Mouse (Mus musculus) frontal cortex, postnatal 25 days (tissue): Measurements from ENCODE around the gene Cox8c.

ENCODE experiments used
- DNase-seq, 2 experiments: peaks; one replicate each; pipeline ENCODE4 v3.0.0; 2022; ENCODE audit warnings: low spot score in 2 of 2

Gene Cox8c

DNA sequence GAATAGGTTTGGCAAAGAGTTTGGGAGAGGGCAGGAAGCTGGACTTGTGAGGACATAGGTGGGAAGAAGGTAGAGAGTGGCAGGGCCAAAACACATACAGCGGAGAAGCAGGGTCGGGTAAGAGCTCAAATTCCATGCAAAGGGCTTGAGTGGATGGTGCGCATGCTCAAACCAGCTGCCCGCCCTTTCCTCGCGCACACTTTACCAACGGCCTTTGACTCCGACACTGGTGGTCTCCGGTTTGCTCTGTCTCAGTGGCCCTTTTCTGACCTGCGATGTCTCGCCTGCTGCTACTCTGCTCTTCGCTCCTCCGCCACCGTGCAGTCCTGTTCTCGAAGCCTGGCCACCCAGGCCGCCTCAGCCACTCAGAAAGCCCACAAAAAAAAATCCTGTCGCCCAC, at the start of gene Cox8c:
TSS of gene Cox8c (plus strand) at position 226 of the 400 bp plus-strand sequence.
- DNase-seq: no peak

DNA sequence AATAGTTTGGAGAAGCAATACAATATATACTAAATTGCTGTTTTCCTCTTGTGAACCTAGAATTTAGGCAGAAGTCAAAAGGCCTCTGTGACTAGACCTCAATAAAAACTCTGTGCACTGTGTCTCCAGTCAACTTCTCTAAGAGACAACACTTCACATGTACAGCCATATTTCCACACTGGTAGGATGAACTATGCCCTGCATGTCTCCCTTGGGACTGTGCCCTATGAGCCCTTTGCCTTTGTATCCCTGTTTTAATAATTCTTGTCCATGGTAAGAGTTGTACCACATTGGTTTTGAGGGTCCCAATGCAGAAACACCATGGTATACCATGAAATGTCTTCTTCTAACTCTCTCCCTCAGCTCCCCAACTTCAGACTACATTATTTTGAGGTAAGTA, 38.3 kb upstream of the Cox8c start:
- DNase-seq: no peak

DNA sequence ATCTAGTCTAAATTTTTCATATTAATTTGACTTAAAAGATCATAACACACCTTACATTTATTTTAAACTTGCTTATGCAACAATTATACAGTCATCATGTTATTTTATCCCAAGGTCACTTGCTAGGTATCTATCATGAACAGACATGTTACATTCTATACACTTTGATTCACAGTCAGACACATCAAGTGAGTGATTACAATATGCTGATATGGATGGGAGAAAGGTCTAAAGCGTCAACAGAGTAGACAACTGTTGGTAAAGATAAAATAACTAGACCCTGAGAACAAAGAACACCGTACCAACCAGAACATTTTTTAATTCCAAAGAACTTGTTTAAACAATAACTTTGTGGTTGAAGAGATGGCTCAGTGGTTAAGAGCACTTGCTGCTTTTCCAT, 29.3 kb upstream of the Cox8c start:
- no peak for DNase-seq

DNA sequence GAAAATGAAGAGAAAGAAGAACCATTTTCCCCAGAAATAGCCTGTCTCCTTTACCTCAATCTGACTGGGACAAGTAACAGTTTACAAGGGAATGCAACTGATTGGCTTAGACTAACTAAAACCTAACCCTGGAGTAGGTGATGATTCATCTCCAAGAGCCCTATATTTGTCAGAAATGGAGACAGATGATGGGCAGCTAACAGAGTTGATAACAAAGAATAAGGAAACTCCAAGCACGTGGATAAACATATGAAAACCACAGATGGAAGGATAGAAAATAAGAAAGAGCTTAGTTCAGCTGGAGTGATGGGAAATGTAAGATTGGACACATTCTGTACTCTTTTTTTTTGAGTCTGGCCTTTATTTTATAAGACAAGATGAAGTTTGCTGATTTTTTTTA, 28.6 kb upstream of the Cox8c start:
- DNase-seq: no peak

DNA sequence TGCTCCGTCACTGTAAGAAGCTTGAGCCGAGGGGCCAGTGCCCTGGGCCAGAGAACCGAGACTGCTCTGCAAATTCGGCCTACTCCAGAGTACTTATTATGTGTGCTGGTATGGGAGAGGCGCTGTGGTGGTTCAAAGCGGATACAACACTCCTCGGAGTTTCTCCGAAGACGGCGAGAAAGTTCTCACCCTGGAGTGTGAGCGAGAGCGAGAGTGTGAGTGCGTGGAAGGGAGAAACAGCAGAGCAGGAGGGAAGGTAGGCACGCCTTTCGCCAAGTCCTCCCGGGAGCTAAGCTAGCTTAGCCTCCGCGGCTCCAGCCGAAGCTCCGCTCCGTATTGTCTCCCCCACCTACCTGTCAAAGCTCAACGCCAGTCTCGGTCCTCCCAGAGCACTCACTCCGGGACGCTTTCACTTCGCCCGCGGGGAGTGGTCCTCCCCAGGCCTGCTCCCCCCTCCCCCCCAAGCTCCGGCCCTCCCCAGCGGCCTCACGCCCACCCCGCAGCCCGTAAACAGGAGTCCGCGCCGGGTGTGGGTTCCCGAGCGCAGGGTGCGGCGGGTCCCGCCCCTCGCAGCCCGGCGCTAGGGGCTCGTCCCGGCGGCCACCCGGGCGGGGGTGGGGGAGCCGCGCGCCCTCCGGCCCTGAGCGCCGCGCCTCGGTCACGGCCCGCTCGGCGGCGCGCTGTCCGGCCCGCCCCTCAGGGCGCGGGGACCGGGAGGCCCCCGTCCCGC, 21.6 kb upstream of the Cox8c start:
- DNase-seq: peak in 1 of 2 experiments; percentile 19

DNA sequence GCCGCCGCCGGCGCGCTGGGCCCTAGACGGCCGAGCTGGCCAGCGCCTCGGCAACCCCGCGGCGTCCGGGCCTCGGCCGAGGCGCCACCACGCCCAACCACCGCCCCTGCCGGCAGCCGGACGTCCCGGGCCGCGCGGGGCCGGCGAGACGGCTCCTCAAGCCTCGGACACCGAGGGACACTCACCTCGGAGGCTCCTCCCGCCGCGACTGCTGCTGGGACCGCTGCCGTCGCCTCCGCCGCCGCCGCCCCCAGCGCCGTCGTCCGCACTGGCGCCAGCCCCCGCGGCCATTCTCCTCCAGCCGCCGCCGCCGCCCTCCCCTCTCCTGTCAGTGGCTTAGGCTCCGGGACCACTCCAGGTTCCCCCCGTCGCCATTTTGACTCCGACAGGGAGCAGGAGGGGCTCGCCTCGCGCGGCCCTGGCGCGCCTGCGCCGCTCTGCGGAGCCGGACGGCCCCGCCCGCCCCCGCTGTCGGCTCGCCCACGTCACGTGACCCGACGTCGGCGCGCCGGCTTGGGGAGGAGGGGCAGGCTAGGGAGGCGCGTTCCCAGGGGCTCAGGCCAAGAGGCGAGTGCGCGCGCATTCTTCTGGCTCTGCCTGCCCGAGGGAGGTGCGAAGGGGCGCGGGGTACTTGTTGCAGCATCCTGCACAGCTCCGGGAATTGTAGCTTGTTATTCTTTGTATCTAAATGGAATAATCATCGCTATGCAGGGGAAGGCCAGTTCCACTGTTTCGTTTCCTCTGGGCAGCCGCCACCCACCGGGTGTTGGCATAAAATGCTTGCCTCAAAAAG, 20.9 kb upstream of the Cox8c start, which contains the start of gene Btbd7:
TSS of gene Btbd7 (minus strand) at position 441 of the 793 bp plus-strand sequence.
- DNase-seq: peak; percentile 90 to 91

DNA sequence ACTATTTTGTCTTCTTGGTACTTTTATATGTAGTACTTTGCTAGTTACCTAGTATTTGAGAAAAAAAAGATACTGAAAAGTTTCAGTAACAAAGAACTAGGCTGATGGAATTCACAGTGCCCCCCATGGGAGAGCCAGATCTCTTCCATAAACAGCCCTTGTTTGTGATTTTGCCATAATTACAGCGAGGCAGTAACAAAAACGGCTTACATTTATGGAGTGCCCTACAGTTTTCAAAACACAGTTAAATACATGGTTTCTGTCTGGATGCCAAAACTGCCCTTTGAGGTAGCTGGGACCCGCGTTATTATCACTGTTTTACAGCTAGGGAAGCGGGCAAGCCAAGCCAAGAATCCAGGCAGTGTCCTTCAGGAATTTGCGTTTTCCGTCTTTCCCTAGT, 20.2 kb upstream of the Cox8c start:
- no peak for DNase-seq

DNA sequence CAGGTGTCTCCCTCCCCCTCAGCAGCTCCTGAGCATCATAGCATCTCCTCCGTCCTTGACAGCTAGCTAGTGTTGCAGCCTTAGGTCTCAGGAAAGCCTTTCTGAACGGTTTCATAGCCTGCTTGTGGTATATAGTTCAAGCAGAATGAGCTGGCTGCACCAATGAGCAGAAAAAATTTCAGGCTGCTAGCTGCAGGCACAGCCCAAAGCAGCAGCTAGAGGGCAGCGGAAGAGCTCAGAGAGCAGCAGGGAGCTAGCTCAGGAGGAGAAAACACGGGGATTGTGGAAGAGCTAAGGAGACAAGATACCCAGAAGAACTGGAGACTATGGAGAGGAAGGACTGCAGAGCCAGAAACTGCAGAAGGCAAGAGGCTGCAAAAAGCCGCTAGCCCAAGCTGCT, 13.4 kb upstream of the Cox8c start:
- peak in 1 of 2 experiments; percentile 33 for DNase-seq

DNA sequence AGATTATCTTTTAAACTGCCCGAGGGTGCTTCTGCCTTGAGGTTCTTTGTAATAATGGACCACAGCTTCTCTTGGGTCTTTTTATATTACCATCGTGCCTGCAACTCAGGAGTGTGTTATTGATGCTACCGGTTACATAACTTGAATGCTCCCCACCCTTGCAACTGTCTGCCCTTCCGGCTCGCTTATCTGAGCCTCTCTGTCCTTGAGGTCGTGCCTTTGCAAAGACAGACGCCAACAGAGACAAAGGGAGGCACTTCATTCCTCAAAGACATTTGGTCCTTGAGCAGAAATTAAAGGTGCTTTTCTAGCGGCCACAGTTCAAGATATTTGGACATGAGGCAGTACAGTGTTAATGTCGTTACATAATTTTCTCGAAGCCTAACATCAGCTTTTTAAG, 11.8 kb upstream of the Cox8c start:
- DNase-seq: no peak

DNA sequence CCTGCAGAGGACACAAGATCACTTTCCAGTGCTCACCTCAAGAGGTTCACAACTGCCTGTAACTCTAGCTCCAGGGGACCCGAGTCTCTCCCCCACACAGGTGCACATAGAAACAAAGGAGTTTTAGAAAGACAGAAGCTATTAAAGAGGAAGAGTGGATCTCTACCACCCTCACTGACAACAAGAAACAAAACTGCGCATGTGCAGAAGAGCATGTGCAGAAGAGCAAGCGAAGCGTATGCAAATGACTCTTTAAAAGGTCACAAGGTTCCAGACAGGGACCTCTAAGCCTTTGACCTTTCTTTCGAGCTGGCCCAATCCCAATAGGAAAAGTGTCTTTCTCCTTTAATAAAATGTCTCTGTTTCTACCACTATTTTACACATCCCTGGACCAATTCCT, 10.5 kb upstream of the Cox8c start:
- DNase-seq: no peak

DNA sequence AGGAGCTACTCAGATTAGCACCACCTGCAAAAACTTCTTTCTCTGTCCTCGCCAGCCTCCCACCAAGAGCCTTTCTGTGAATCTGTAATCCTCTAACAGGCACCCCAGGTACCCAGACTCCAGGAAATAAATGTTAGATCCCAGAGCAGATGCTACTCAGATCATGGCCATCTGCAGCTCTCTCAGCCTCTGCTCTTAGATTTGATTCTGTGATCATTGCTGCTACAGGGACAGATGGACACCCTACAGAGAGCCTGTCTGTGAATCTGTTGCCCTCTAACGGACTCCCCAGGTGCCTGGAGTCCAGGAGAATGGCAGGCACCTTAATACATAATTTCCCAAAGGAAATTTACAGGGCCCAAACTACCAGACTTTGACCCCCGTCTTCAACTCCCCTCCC, 9.1 kb downstream of the Cox8c start:
- DNase-seq: no peak

DNA sequence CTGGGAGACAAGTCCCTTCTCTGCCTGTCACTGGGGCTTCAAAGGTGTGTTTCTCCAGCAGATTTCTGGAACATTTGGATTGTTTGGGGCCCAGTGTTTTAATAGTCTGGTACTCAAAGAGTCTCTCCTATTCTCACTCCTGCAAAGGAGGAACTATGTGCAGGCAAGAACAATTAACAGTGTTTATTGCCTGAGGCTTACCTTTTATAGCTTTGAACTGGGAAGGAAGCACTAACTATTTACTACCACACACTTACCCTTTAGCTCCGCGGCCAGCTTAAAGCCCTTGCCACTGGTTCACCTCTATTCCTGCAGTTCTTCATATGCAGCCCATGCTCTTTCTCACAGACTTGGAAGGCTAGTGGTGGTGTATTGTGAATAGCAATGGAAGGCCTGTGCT, 17.0 kb downstream of the Cox8c start:
- DNase-seq: no peak

DNA sequence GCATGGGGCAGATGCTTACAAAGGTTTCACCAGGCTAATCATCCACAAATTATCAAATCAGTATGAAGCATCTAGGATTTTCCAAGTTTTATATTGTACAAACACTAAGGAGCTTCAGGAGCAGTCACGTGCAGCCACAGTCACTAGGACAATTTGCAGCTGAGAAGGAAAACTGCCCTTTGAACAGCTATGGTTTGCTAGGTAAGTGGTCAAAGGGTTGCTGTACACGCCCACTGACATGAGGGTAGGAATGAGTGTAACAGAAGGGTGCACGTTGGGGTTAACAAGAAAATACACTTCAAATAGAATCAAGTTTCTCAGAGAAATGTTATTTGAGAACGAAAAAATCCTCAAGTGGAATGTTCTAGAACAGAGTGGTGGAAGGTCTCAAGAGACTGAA, 30.6 kb downstream of the Cox8c start:
- no peak for DNase-seq

DNA sequence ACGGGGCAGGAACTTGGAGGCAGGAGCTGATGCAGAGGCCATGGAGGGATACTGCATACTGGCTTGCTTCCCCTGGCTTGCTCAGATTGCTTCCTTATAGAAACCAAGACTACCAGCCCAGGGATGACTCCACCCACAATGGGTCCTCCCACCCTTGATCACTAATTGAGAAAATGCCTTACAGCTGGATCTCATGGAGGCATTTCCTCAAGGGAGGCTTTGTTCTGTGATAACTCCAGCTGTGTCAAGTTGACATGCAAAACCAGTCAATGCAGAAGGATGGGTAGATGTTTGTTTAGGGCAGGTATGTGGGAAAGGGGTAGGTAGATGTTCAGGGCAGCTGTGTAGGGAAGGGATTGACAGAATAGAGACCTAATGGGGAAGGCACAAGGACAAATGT, 31.2 kb downstream of the Cox8c start:
- DNase-seq: no peak

DNA sequence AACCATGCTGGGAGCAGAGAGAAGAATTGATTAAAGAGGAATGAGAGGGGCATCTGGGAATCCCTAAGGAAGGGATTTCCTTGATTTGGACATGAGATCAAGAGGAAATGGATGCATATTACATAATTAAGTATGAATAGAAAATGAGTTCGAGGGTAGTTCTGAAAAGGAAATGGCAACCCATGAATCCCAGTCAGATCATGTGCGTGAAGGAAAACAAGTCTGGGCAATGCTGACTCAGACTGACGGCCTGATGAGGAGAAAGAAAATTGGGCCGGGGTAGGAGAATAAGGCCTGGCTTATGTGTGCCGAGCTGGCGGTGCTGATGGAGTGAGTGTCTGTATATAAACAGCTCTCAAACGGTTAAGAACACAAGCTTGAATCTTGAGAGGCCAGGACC, 31.7 kb downstream of the Cox8c start:
- DNase-seq: no peak

DNA sequence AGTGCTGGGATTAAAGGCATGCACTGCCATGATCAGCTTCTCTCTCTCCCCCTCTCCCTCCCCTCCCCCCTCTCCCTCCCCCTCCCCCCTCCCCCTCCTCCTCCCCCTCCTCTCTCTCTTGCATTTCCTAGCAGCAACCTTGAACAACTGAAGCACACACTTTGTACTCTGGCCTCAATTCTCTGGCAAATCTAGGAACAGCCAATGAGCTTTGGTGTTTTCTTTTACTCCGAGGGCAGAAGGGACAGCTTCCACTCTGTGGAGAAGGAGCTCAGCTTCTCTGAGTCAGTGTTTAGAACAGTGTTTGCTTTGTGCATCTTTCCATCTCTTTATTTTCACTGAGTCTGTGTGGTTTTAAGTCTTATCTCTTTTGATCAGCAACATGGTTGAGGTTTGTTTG, 36.8 kb downstream of the Cox8c start:
- DNase-seq: no peak

DNA sequence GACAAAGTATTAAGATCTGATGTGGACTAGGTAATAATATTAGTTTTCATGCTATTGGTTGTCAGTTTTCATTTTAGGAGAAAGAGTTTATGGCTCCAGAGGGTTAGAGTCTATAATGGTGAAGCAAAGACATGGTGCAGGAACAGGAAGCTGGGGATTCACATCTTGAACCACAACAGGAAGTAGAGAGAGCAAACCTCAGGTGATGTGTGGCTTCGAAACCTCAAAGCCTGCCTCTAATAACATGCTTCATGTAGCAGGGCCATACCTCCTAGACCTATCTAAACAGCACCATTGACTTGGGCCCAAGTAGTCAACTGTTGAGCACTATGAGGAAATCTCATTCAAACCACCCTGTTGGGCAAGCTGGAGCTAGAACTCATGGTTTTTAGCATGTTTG, 46.5 kb downstream of the Cox8c start:
- no peak for DNase-seq

DNA sequence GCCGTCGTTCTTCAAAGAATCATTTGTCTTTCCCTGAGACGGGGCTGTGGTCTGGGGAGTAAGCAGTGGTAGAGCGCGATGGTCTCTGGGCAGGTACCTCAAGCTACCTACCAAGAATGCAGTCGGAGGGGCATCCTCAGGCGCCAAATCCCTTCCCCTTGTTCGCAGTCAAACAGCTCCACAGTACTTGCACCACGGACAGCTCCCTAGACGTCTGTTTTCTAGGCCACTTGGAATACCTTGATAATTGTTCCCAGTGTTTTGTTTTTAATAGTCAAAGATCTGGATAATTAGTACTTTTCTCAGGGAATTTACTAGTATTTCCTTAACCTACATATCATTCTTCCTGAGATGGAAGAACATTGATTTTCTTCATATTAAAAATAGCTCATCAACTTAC, 48.7 kb downstream of the Cox8c start:
- no peak for DNase-seq

DNA sequence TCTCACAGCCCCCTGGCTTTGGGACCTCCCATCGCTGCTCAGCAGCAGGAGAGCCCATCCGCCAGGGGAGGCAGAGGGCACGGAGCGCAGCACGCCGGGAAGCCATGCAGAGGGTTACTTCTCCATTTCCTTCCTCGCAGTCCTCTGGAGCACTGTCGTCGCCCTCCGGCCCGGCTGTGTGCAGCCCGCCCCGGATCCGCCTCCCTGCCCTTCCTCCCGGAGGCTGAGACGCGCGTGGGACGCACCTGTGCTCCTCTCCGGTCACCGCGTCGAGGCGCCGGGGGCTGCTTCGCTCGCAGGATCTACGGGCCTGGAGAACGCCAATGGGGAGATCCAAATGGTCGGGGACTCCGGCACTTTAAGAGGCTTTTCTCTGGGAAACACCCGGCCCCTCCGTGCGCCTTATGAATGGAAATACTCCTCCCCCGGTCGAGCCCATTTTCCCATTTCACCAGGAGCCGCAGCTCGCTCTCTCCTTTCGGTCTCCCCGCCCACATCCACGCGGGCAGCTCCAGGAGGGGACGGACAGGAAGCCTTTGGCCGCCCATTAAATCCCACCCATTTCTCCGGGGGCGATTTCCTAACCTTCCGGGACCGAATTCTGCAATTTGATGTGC, 49.8 kb downstream of the Cox8c start, which contains the start of gene Unc79:
TSS of gene Unc79 (plus strand) at position 82 of the 617 bp plus-strand sequence.
- peak; percentile 65 to 77 for DNase-seq

DNA sequence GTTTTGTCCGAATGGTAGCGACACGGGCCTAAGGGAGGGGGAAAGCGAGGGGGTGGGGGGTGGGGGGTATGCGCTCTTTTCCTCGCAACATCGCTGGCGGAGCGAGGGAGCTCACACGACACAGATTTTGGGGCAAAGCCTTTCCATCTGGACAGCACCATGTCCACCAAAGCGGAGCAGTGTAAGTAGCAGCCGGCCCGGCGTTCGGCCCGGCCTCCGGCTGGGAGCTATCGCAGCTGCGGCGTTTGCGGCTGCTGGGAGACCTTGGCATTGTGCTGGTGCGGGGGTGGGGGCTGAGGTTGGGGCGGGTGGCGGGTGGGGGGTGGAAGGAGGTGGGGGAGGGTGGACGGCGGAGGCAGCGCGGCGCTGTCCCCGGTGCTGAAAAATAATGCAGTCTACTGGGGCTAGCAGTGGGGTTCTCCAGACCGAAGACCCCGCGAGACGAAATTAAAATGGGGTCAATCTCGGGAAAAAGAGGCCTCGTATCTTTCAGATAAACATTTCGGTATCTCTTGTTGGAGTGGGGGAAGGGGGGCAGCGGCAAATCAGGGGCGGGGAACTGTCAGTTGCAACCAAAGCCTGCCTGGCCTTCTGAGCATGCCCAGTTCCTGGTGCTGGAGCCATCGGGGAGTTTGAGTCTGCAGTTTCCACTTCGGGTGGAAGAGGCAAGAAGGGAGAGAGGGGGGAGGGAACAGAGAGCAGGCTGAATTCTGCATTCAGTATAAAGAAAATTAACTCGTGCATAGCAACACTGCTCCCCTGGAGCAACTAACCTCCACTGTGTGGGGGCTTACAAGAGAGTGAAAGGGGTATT, 50.5 kb downstream of the Cox8c start:
- DNase-seq: peak; percentile 47 to 66
